Mouse (Mus musculus) effector memory CD4-positive, alpha-beta T cell, adult 7 months (primary cell): ENCODE results near the gene Kcnd2. TPM values are rescaled to one million over a fixed set of nuclear protein-coding genes. Genes with fewer than 3 reads are reported as not detected.

Experiments
- polyA plus RNA-seq: library from polyadenylated mRNA; unstranded; fragments of 100-300 nt; shearing (Covaris generic); gene quantifications from one replicate; pipeline ENCODE4 v1.2.1, GENCODE M21; 2017

Kcnd2 gene
- not detected for polyA plus RNA-seq

GRCm38 (mm10) chr6:21215491-21216191, at the start of gene Kcnd2:
Gene Kcnd2 (plus strand): TSS chr6:21215503.

